Mouse (Mus musculus): Measurements from ENCODE around the gene Gucy2g.

DNA sequence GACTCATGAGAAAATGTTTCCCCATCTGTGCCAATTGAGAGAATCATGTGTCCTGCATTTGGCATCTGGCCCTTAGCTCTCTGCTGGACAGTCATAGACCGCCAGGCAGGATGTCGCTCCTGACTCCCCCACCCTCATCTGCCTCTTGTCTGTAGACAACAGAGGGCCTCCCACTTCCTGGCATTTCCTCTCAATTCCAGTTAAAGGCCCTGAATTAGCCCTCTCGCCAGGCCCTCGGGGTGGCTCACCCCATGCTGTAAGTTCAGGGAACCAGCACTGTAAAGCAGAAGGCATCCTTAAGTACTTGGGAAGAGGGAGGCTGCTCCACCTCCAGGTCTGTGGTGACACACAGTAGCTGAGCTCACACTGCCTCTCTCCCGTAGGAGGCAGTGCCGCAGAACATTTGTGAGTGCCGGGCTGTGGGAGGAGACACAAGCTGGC lies 3.8 kb upstream of the Gucy2g start:
- no peak for TF ChIP-seq TAL1 (IDR thresholded peaks at IDR 0.05; ENCODE audit: low read length)
- no peak for TF ChIP-seq GATA1 (IDR thresholded peaks at IDR 0.05; ENCODE audit: low read length)

All from erythroblast, embryonic 14.5 days (primary cell).